Mouse (Mus musculus) bone marrow macrophage, adult 2 months (primary cell): ENCODE data around the gene Slc35e3. TPM values are rescaled to one million over a fixed set of nuclear protein-coding genes. Genes with fewer than 3 reads are reported as not detected.

ENCODE experiments used
- H3K27ac ChIP-seq: 2 replicates; pipeline ENCODE4 v1.5.1; 2012; ENCODE audit warnings: low read depth, low read length; ENCODE audit not compliant: insufficient read depth
- H3K4me1 ChIP-seq: 2 replicates; pipeline ENCODE4 v1.6.1; 2012; ENCODE audit warnings: low read length; ENCODE audit not compliant: control insufficient read depth, insufficient read depth
- H3K4me3 ChIP-seq: 2 replicates; pipeline ENCODE4 v1.5.1; 2012; ENCODE audit warnings: mild to moderate bottlenecking, low read length, moderate library complexity; ENCODE audit not compliant: insufficient read depth
- CTCF ChIP-seq: IDR thresholded peaks from 2 replicates; pipeline ENCODE4 v1.5.1; 2012; ENCODE audit warnings: low read depth, mild to moderate bottlenecking, low read length, moderate library complexity
- POLR2A ChIP-seq: IDR thresholded peaks from 2 replicates; pipeline ENCODE4 v1.6.1; 2012; ENCODE audit warnings: mild to moderate bottlenecking, low read depth, low read length, borderline replicate concordance
- polyA plus RNA-seq: library from polyadenylated mRNA; stranded (reverse); fragments of >200 nt; gene quantifications from 2 replicates; pipeline ENCODE4 v1.2.4, GENCODE M21; 2012; ENCODE audit not compliant: missing spikeins, insufficient read depth, insufficient read length

Slc35e3 gene
- 5.4 and 10.6 TPM in 2 replicates for polyA plus RNA-seq

- Histone ChIP-seq H3K4me1 (peaks cover 6% of the 10 kb centered on the region; the same call in 1 of the 2 replicates), H3K4me3 (peak within 1 kb of the TSS; percentile 87), H3K27ac (peak within 1 kb of the TSS; percentile 71)
- TF ChIP-seq POLR2A (no peak), CTCF (no peak)
These were observed at the start of gene Slc35e3 for GRCm38 (mm10) chr10:117746297-117746883. TSS of gene Slc35e3 (minus strand) at chr10:117746365.

GRCm38 (mm10) chr10:117795206-117795605, 49.0 kb upstream of the Slc35e3 start:
- Histone ChIP-seq H3K4me3 (no peak overlapping the region), H3K27ac (no peak overlapping the region), H3K4me1 (peaks cover 9% of the 10 kb centered on the region)
- no peak for TF ChIP-seq POLR2A

GRCm38 (mm10) chr10:117793436-117794030, 47.4 kb upstream of the Slc35e3 start:
- TF ChIP-seq POLR2A (no peak), CTCF (no peak)
- H3K4me1 ChIP-seq: peaks cover 9% of the 10 kb centered on the region
- peak overlapping the region; percentile 79; the same call in 1 of the 2 replicates for H3K27ac ChIP-seq
- peak overlapping the region; percentile 53; the same call in 1 of the 2 replicates for H3K4me3 ChIP-seq

- TF ChIP-seq CTCF (no peak), POLR2A (no peak)
- Histone ChIP-seq H3K4me3 (peak within 1 kb of the TSS; percentile 89), H3K4me1 (peaks cover 9% of the 10 kb centered on the region), H3K27ac (peak within 1 kb of the TSS; percentile 79)
These were observed 46.3 kb upstream of the Slc35e3 start, which contains the start of gene Nup107 for GRCm38 (mm10) chr10:117792141-117793091. TSS of gene Nup107 (minus strand) at chr10:117792705.

DNA sequence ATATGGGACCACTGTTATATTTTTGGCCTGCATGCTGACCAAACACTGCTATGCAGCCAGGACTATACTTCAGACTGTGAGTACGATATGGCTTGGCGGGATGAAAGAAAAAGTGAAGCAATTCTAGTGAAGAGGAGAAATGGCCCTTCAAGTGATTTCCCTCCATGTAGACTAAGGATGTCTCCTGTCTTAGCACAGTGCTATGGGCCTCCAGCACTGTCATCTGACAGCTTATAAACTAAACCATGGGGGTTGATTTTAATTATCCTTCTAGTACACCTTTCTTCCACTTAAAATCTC, 45.0 kb upstream of the Slc35e3 start:
- H3K27ac ChIP-seq: no peak overlapping the region
- peaks cover 9% of the 10 kb centered on the region for H3K4me1 ChIP-seq
- H3K4me3 ChIP-seq: no peak overlapping the region; the same call in 1 of the 2 replicates
- TF ChIP-seq CTCF: no peak
- no peak for TF ChIP-seq POLR2A

DNA sequence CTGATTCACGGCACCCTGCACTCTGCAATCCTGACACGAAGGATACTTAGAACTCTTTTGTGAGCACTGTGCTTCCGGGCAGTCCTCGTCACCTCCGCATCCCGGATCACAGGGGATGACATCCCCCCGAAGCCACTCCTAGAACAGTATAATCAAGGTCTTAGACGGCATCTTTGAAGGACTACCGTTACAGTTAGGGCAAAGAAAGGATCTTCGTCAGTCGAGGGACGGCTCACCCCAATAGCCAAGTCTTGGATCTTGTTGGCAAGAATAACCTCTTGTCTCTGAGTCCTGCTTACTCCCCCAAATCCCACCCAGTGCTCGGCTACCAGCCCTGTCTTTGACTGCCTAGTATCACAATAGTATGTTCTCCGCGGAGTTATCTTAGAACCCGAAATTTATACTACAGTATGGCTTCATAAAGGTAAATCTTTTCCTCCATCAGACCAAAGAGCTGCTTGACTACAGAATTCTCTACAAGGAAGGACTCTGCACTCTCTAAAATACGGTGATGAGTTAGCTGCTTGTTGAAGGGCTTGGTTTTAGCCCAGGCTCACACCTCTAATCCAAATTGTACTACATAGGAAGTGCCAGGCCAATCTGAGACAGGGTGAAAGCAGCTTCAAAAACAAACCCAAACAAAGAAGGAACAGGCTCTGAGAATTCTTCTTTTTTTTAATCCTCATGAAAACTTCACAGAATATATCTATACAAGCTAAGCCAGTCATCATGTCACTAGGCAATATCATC, 44.4 kb upstream of the Slc35e3 start:
- Histone ChIP-seq H3K4me1 (peaks cover 9% of the 10 kb centered on the region), H3K4me3 (no peak overlapping the region), H3K27ac (no peak overlapping the region)
- TF ChIP-seq POLR2A (no peak), CTCF (no peak)

GRCm38 (mm10) chr10:117790011-117790410, 43.8 kb upstream of the Slc35e3 start:
- H3K4me3 ChIP-seq: no peak overlapping the region
- H3K4me1 ChIP-seq: peaks cover 9% of the 10 kb centered on the region
- no peak for TF ChIP-seq CTCF
- TF ChIP-seq POLR2A: no peak
- no peak overlapping the region for H3K27ac ChIP-seq

DNA sequence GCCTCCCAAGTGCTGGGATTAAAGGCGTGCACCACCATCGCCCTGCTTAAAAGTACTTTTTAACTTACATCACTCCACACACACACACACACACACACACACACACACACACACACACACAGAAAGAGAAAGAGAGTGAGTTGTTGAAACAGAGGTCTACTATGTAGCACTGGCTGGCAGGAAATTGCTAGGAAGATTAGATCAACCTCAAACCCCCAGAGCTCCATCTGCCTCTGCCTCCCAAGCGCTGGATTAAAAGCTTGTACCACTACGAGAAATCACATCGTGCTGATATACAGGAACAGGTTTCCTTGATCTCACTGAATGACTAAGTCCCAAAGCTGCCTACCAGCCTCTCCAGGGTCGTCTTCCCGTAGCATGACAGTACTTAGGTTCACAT, 38.5 kb upstream of the Slc35e3 start:
- H3K4me1 ChIP-seq: no peaks in the 10 kb centered on the region
- H3K4me3 ChIP-seq: no peak overlapping the region
- no peak overlapping the region for H3K27ac ChIP-seq
- TF ChIP-seq POLR2A (no peak), CTCF (no peak)

- no peak overlapping the region for H3K4me3 ChIP-seq
- no peaks in the 10 kb centered on the region for H3K4me1 ChIP-seq
- no peak overlapping the region for H3K27ac ChIP-seq
- TF ChIP-seq CTCF (no peak), POLR2A (no peak)
These were observed 37.7 kb upstream of the Slc35e3 start for GRCm38 (mm10) chr10:117783786-117784420.
